Mouse (Mus musculus) liver, embryonic 14.5 days (tissue): ENCODE results near the gene Ptpn13. TPM values are rescaled to one million over a fixed set of nuclear protein-coding genes. Genes with fewer than 3 reads are reported as not detected.

Experiments
- ATAC-seq: fragments of 200-750 bp; cut with Nextera tagmentation; 2 replicates; pipeline ENCODE4 v1.8.0; 2017; ENCODE audit warnings: moderate number of reproducible peaks, mild to moderate bottlenecking, moderate library complexity; ENCODE audit not compliant: insufficient read depth
- DNase-seq, 3 experiments: peaks; one replicate each; pipeline ENCODE4 v3.0.0-alpha.2; 2012 to 2013; ENCODE audit warnings: low read depth in 3 of 3, low spot score in 3 of 3
- H3K27ac ChIP-seq: fragments of 300-500 bp; sonication (generic); 2 replicates; pipeline ENCODE4 v1.5.1; 2014; ENCODE audit warnings: moderate library complexity, mild to moderate bottlenecking, control low read depth, inconsistent platforms
- H3K27me3 ChIP-seq: fragments of 300-500 bp; sonication (generic); 2 replicates; pipeline ENCODE4 v1.6.1; 2014; ENCODE audit warnings: mild to moderate bottlenecking, low read length, moderate library complexity; ENCODE audit not compliant: control insufficient read depth, insufficient read depth
- H3K36me3 ChIP-seq: fragments of 300-500 bp; sonication (generic); replicated peaks from 2 replicates; pipeline ENCODE4 v1.6.1; 2014; ENCODE audit warnings: low read depth; ENCODE audit not compliant: control insufficient read depth, insufficient read depth
- H3K4me1 ChIP-seq, 2 experiments: fragments of 200-500 bp in 1 of 2; fragments of 300-500 bp in 1 of 2; sonication (generic) in 1 of 2; replicated peaks; 2 replicates each; pipeline ENCODE4 v1.6.1; 2012 to 2014; ENCODE audit warnings: antibody characterized with exemption in 1 of 2, inconsistent platforms in 1 of 2, low read length in 1 of 2; ENCODE audit not compliant: control insufficient read depth in 2 of 2, insufficient read depth in 2 of 2
- H3K4me2 ChIP-seq: fragments of 300-500 bp; sonication (generic); 2 replicates; pipeline ENCODE4 v1.6.1; 2014; ENCODE audit warnings: low read depth, mild to moderate bottlenecking, control low read depth, moderate library complexity
- H3K4me3 ChIP-seq, 2 experiments: fragments of 200-500 bp in 1 of 2; fragments of 300-500 bp in 1 of 2; sonication (generic) in 1 of 2; 2 replicates each; pipeline ENCODE4 v1.5.1; 2012 to 2014; ENCODE audit warnings: low read depth in 2 of 2, low read length in 2 of 2, mild to moderate bottlenecking in 2 of 2, control low read depth in 1 of 2, inconsistent platforms in 1 of 2, moderate library complexity in 1 of 2; ENCODE audit not compliant: insufficient read depth in 1 of 2
- H3K9ac ChIP-seq: fragments of 300-500 bp; sonication (generic); replicated peaks from 2 replicates; pipeline ENCODE4 v1.6.1; 2014; ENCODE audit warnings: mild to moderate bottlenecking, control low read depth, moderate library complexity
- H3K9me3 ChIP-seq: fragments of 300-500 bp; sonication (generic); 2 replicates; pipeline ENCODE4 v1.6.1; 2016; ENCODE audit warnings: low read length, mixed read lengths; ENCODE audit not compliant: control insufficient read depth
- CTCF ChIP-seq: IDR thresholded peaks from 2 replicates; pipeline ENCODE4 v1.5.1; 2016; ENCODE audit warnings: antibody characterized with exemption, low read depth, control low read depth
- EP300 ChIP-seq: IDR thresholded peaks from 2 replicates; pipeline ENCODE4 v1.6.1; 2016; ENCODE audit warnings: antibody characterized with exemption, low read depth
- WGBS: fragments of 180-500 bp; shearing (Covaris S2); extraction: QIAGEN DNeasy Blood & Tissue Kit; methylation state at CpG from one replicate; pipeline ENCODE4 v1.1.7; 2014; ENCODE audit not compliant: insufficient replicate concordance; 5-methylcytosine and 5-hydroxymethylcytosine counted together
- polyA plus RNA-seq, 2 experiments: library from polyadenylated mRNA; depleted of rRNA in 1 of 2; stranded (reverse) in 1 of 2; unstranded in 1 of 2; fragments of >200 nt; fragmentation: Nextera tagmentation in 1 of 2; extraction: Ambion mirVana in 1 of 2; gene quantifications; 2 replicates each; pipeline versions ENCODE4 v1.2.1 to v1.2.3; 2012 to 2014

Gene Ptpn13
- polyA plus RNA-seq, 2 experiments: 0.53 to 1.0 TPM

DNA sequence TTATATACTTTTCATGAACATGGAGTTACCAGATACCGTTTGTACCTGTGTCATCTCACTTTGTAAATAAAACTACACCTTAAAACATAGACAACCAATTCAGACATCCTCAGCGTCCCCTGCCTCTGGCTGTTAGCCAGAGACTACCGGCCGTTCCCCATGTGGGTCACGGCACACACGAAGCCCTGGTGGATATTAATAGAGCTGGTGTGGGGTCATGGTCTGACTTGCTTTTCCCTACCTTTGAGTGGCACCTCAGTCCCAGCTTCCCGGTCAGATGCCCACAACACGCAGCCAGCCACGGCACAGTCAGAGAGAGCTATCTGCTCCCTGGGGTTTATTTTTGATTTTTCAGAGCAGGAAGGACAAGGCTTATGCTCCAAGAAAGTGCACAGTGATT lies 173.3 kb downstream of the Ptpn13 start:
- H3K4me3 ChIP-seq: no peak overlapping the region
- H3K9me3 ChIP-seq: no peaks in the 10 kb centered on the region
- H3K4me1 ChIP-seq: no peaks in the 10 kb centered on the region
- 66% methylated on average over 9 of the region's 9 CpGs for WGBS
- no peaks in the 10 kb centered on the region for H3K27me3 ChIP-seq
- DNase-seq (no peak), ATAC-seq (no peak)
- H3K36me3 ChIP-seq: no peaks in the 10 kb centered on the region
- no peak for TF ChIP-seq CTCF
- TF ChIP-seq EP300: no peak
- no peak overlapping the region for H3K27ac ChIP-seq
- no peak overlapping the region for H3K4me2 ChIP-seq
- no peak overlapping the region for H3K9ac ChIP-seq

DNA sequence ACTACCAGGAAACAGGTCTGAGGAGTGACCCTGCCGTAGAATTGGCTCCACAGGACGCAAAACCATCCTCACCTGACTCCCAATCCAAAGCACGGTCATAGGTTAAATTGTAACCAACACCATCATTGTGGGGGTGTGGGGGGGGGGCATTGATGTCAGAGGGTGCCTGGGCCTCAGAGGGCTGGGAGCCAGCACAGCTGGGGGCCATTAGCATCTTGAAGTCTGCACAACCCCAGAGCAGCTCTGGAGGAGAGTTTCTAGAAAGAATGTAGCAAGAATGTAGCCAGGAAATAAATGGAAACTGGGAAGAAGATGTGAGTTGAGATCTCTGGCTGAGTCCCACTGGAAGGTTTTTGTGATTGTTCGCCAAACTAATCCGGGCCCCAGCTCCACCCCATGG lies 173.9 kb downstream of the Ptpn13 start:
- no peak overlapping the region for H3K27ac ChIP-seq
- no peaks in the 10 kb centered on the region for H3K4me1 ChIP-seq
- 78% methylated on average over 5 of the region's 5 CpGs for WGBS
- H3K9ac ChIP-seq: no peak overlapping the region
- H3K27me3 ChIP-seq: no peaks in the 10 kb centered on the region
- no peak for ATAC-seq
- no peak for DNase-seq
- TF ChIP-seq CTCF (no peak), EP300 (no peak)
- H3K4me3 ChIP-seq: no peak overlapping the region
- H3K36me3 ChIP-seq: no peaks in the 10 kb centered on the region
- H3K4me2 ChIP-seq: no peak overlapping the region
- no peaks in the 10 kb centered on the region for H3K9me3 ChIP-seq

DNA sequence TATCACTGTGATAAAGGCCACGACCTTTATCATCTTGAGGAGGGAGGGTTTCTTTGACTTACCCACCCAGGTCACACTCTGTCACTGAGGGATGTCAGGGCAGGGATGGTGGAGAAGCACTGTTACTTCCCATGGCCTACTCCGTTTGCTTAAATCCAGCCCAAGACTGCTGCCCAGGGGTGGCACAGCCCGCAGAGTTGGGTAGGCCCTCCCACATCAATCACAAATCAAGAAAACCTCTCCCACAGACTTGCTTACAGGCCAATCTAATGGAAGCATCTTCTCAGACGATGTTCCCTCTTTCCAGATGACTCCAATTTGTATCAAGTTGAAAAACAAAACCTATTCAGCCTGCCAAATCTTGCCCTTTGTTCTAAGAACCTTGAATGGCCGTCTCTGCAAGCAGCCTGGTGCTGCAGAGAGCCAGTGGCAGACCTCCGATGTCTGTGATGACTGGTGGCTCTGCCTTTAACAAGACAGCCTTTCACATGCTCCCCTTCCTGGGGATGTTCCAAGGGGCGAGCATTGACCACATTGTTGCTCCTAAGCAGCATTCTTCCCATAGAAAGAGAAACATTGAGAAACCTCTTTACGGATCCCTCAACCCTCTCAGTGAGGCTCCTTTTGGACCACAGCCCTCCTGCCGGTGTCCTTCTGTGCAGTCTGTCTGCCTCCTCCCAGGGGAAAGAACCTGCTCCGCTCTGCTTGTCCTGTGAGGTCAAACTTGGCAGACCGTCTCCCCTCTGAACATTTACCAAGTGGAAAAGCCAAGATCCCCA lies 178.3 kb downstream of the Ptpn13 start:
- Histone ChIP-seq H3K4me2 (no peak overlapping the region), H3K36me3 (no peaks in the 10 kb centered on the region), H3K27ac (no peak overlapping the region), H3K9ac (no peak overlapping the region), H3K27me3 (no peaks in the 10 kb centered on the region), H3K9me3 (no peaks in the 10 kb centered on the region), H3K4me3 (no peak overlapping the region), H3K4me1 (no peaks in the 10 kb centered on the region)
- TF ChIP-seq EP300 (no peak), CTCF (no peak)
- ATAC-seq: no peak
- 58% methylated on average over 11 of the region's 11 CpGs for WGBS
- no peak for DNase-seq

DNA sequence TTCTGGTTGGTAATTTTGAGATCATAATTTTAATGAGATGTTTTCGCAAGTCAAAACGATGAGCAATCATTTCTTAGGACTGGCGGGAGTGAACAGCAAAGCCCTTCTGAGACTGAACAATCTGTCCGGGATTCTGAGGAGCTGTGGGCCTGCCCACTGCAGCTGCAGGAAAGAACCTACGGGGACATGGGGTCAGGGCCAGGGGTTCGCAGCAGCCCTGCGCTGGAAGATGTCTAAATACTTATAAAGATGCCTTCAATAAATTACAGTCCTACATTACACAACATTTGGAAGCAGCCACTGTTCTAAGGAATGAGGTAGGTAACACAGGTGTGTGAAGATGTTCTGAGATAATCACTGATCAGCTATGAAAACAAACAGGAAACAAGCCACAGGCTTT lies 180.7 kb downstream of the Ptpn13 start:
- Histone ChIP-seq H3K4me3 (no peak overlapping the region), H3K4me2 (no peak overlapping the region), H3K27ac (no peak overlapping the region), H3K36me3 (no peaks in the 10 kb centered on the region), H3K4me1 (no peaks in the 10 kb centered on the region), H3K9ac (no peak overlapping the region), H3K9me3 (no peaks in the 10 kb centered on the region), H3K27me3 (no peaks in the 10 kb centered on the region)
- ATAC-seq (no peak), DNase-seq (no peak)
- 69% methylated on average over 7 of the region's 7 CpGs for WGBS
- TF ChIP-seq CTCF (no peak), EP300 (no peak)

DNA sequence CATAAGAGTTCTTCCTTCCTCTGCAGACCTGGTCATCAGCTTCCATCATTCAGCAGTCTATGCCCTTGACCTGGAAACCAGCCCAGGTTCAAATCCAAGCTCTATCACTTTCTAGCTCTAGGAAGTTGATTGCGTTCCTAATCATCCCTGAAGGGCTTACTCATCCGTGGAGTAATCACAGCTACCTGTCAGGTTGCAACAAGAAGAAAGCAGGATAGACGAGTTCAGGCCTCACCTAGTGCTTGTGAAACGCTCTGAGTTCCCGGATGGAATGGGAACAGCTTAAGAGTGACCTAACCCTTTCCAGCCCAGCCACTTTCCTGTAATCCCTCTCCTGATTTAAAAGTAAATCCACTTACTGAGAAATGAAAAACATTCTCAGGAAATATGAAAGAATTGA lies 185.2 kb downstream of the Ptpn13 start:
- Histone ChIP-seq H3K4me1 (no peaks in the 10 kb centered on the region), H3K9ac (no peak overlapping the region), H3K27ac (no peak overlapping the region), H3K9me3 (no peaks in the 10 kb centered on the region), H3K4me3 (no peak overlapping the region), H3K27me3 (no peaks in the 10 kb centered on the region), H3K4me2 (no peak overlapping the region), H3K36me3 (no peaks in the 10 kb centered on the region)
- ATAC-seq: no peak
- 53% methylated on average over 5 of the region's 5 CpGs for WGBS
- DNase-seq: no peak
- no peak for TF ChIP-seq CTCF
- TF ChIP-seq EP300: no peak
